Mouse (Mus musculus): ENCODE data around the gene Olfr1369-ps1. TPM values are rescaled to one million over a fixed set of nuclear protein-coding genes. Genes with fewer than 3 reads are reported as not detected.

Gene Olfr1369-ps1
- polyA plus RNA-seq, 1 experiment, result not detected

- Histone ChIP-seq H3K4me1 (ENCODE audit: control insufficient read depth, insufficient read depth, low read length) (no peaks in the 10 kb centered on the region), H3K27ac (ENCODE audit: insufficient read depth, low read depth, low read length) (no peak overlapping the region), H3K4me3 (ENCODE audit: insufficient read depth, low read depth, low read length) (no peak overlapping the region)
- 87% methylated on average over 5 of the region's 5 CpGs for WGBS
- no peak for TF ChIP-seq CTCF (IDR thresholded peaks at IDR 0.05; ENCODE audit: insufficient read depth, low read depth, low read length)
- no peak for TF ChIP-seq POLR2A (IDR thresholded peaks at IDR 0.05; ENCODE audit: insufficient read depth, low read depth, low read length)
These were observed 44.6 kb downstream of the Olfr1369-ps1 start for GRCm38 (mm10) chr13:21155888-21156287.

- TF ChIP-seq CTCF (IDR thresholded peaks at IDR 0.05; ENCODE audit: insufficient read depth, low read depth, low read length), result no peak
- no peaks in the 10 kb centered on the region for H3K4me1 ChIP-seq (ENCODE audit: control insufficient read depth, insufficient read depth, low read length)
- no peak overlapping the region for H3K4me3 ChIP-seq (ENCODE audit: insufficient read depth, low read depth, low read length)
- H3K27ac ChIP-seq (ENCODE audit: insufficient read depth, low read depth, low read length), result no peak overlapping the region
- WGBS, result 15% methylated on average over 9 of the region's 9 CpGs
These were observed 46.8 kb downstream of the Olfr1369-ps1 start for GRCm38 (mm10) chr13:21158071-21158470.

- TF ChIP-seq POLR2A (IDR thresholded peaks at IDR 0.05; ENCODE audit: insufficient read depth, low read depth, low read length), result no peak
- TF ChIP-seq CTCF (IDR thresholded peaks at IDR 0.05; ENCODE audit: insufficient read depth, low read depth, low read length), result peak; percentile 67; the same call in 1 of the 2 replicates
- H3K4me1 ChIP-seq (ENCODE audit: control insufficient read depth, insufficient read depth, low read length), result no peaks in the 10 kb centered on the region
- no peak overlapping the region for H3K27ac ChIP-seq (ENCODE audit: insufficient read depth, low read depth, low read length)
- H3K4me3 ChIP-seq (ENCODE audit: insufficient read depth, low read depth, low read length), result peak overlapping the region; percentile 49
- 2% methylated on average over 19 of the region's 19 CpGs for WGBS
These were observed 47.6 kb downstream of the Olfr1369-ps1 start for GRCm38 (mm10) chr13:21158785-21159474.

DNA sequence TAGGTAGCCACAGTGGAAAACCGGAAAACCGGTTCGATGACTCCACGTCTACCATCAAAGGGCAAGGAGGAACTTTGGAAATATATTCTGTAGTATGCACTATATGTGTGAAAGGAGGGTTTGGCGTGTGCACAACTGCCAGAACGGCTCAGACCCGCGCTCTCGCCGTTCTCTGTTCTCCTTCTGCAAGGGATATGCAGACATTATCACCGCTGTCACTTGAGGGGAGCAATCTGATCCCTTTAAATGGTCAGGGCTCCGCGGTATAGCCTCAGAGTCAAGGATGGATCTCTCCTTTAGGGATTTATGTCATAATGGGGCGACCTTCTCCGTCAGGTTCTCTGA is 48.2 kb downstream of the Olfr1369-ps1 start:
- H3K4me3 ChIP-seq (ENCODE audit: insufficient read depth, low read depth, low read length), result peak overlapping the region; percentile 49
- WGBS, result under 1% methylated on average over 15 of the region's 15 CpGs
- H3K27ac ChIP-seq (ENCODE audit: insufficient read depth, low read depth, low read length), result no peak overlapping the region
- H3K4me1 ChIP-seq (ENCODE audit: control insufficient read depth, insufficient read depth, low read length), result no peaks in the 10 kb centered on the region
- TF ChIP-seq CTCF (IDR thresholded peaks at IDR 0.05; ENCODE audit: insufficient read depth, low read depth, low read length) (no peak), POLR2A (IDR thresholded peaks at IDR 0.05; ENCODE audit: insufficient read depth, low read depth, low read length) (no peak)

- under 1% methylated on average over 16 of the region's 16 CpGs for WGBS
- H3K27ac ChIP-seq (ENCODE audit: insufficient read depth, low read depth, low read length), result no peak overlapping the region
- no peak for TF ChIP-seq CTCF (IDR thresholded peaks at IDR 0.05; ENCODE audit: insufficient read depth, low read depth, low read length)
- no peak for TF ChIP-seq POLR2A (IDR thresholded peaks at IDR 0.05; ENCODE audit: insufficient read depth, low read depth, low read length)
- H3K4me1 ChIP-seq (ENCODE audit: control insufficient read depth, insufficient read depth, low read length), result no peaks in the 10 kb centered on the region
- H3K4me3 ChIP-seq (ENCODE audit: insufficient read depth, low read depth, low read length), result peak overlapping the region; percentile 49
These were observed 48.8 kb downstream of the Olfr1369-ps1 start for GRCm38 (mm10) chr13:21160041-21160511.

- Histone ChIP-seq H3K4me3 (ENCODE audit: insufficient read depth, low read depth, low read length) (peak overlapping the region; percentile 33), H3K4me1 (ENCODE audit: control insufficient read depth, insufficient read depth, low read length) (no peaks in the 10 kb centered on the region), H3K27ac (ENCODE audit: insufficient read depth, low read depth, low read length) (no peak overlapping the region)
- TF ChIP-seq POLR2A (IDR thresholded peaks at IDR 0.05; ENCODE audit: insufficient read depth, low read depth, low read length) (no peak), CTCF (IDR thresholded peaks at IDR 0.05; ENCODE audit: insufficient read depth, low read depth, low read length) (no peak)
- WGBS, result under 1% methylated on average over 32 of the region's 32 CpGs
These were observed 49.6 kb downstream of the Olfr1369-ps1 start for GRCm38 (mm10) chr13:21160657-21161590.

GRCm38 (mm10) chr13:21161591-21161990 is 50.3 kb downstream of the Olfr1369-ps1 start:
- 31% methylated on average over 2 of the region's 2 CpGs for WGBS
- Histone ChIP-seq H3K4me1 (ENCODE audit: control insufficient read depth, insufficient read depth, low read length) (no peaks in the 10 kb centered on the region), H3K27ac (ENCODE audit: insufficient read depth, low read depth, low read length) (no peak overlapping the region), H3K4me3 (ENCODE audit: insufficient read depth, low read depth, low read length) (no peak overlapping the region)
- TF ChIP-seq POLR2A (IDR thresholded peaks at IDR 0.05; ENCODE audit: insufficient read depth, low read depth, low read length) (no peak), CTCF (IDR thresholded peaks at IDR 0.05; ENCODE audit: insufficient read depth, low read depth, low read length) (no peak)

DNA sequence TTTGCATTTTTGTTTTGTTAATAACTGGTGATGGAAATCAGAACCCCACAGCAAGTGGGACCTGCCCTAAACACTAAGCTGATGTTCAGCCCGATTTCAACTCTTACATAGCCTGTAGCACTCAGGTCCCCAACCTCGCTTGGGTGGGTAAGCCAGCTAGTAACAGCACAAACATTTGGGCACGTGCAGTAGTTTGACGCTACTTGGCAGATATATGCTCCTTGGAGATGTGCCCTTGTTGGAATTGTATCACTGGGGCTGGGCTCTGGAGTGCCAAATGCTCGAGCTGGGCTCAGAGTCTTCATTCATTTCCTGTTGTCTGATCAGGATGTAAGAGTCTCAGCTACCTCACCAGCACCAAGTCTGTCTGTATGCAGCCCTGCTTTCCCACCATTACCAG is 51.3 kb downstream of the Olfr1369-ps1 start:
- TF ChIP-seq CTCF (IDR thresholded peaks at IDR 0.05; ENCODE audit: insufficient read depth, low read depth, low read length) (no peak), POLR2A (IDR thresholded peaks at IDR 0.05; ENCODE audit: insufficient read depth, low read depth, low read length) (no peak)
- H3K4me1 ChIP-seq (ENCODE audit: control insufficient read depth, insufficient read depth, low read length), result no peaks in the 10 kb centered on the region
- 63% methylated on average over 5 of the region's 5 CpGs for WGBS
- no peak overlapping the region for H3K27ac ChIP-seq (ENCODE audit: insufficient read depth, low read depth, low read length)
- no peak overlapping the region for H3K4me3 ChIP-seq (ENCODE audit: insufficient read depth, low read depth, low read length)
